Mouse (Mus musculus) ovary, adult 2 months (tissue): ENCODE data around the gene Ak3. TPM values are rescaled to one million over a fixed set of nuclear protein-coding genes. Genes with fewer than 3 reads are reported as not detected.

Source experiments
- polyA plus RNA-seq: library from polyadenylated mRNA; depleted of rRNA; stranded (reverse); fragments of >200 nt; gene quantifications from 2 replicates; pipeline ENCODE4 v1.2.3, GENCODE M21; 2012; rRNA removed

Gene Ak3
- polyA plus RNA-seq, result 85.4 and 119 TPM in 2 replicates

GRCm38 (mm10) chr19:29047334-29048170 is at the start of gene Ak3:
Gene Ak3, minus strand, starts transcription at chr19:29047961.

DNA sequence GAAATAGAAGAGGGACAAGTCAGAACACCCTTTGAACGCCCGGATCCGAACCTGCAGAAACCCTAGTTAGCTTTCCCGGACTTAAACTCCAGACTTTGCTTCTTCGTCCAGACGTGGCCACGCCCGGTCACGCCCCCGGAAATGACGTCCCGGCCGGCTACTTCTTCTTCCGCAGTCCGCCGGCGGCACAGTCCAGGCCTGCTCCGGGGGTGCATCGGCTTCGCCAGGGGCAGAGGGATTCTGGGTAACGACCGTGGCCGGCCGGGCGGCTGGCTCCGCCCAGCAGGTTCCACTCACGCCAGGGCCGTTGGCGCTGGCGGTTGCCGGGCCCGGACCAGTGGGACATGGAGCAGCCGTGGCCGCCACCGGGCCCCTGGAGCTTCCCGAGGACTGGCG is 57.6 kb downstream of the Ak3 start, which contains the start of gene Cdc37l1:
Gene Cdc37l1, plus strand, starts transcription at position 159 of the 396 bp plus-strand sequence.

Other genes with a start within 250 kb of the Ak3 start
- 9.7 and 11.3 TPM in 2 replicates for gene Slc1a1, start 212.9 kb downstream of the Ak3 start, polyA plus RNA-seq
- 11.1 and 16.3 TPM in 2 replicates for gene Plpp6, start 84.0 kb downstream of the Ak3 start, polyA plus RNA-seq
- gene 4430402I18Rik, start 80.2 kb downstream of the Ak3 start, polyA plus RNA-seq, result 1.0 and 1.9 TPM in 2 replicates
- gene Cdc37l1, start 57.6 kb downstream of the Ak3 start, polyA plus RNA-seq, result 8.8 and 9.2 TPM in 2 replicates
- 21.4 and 39.3 TPM in 2 replicates for gene Rcl1, start 53.4 kb upstream of the Ak3 start, polyA plus RNA-seq
- gene Jak2, start 203.9 kb upstream of the Ak3 start, polyA plus RNA-seq, result 6.7 and 9.0 TPM in 2 replicates